Mouse (Mus musculus) natural killer cell, adult 2 months (primary cell): ENCODE data around the gene 1700024P04Rik.

ENCODE experiments used
- DNase-seq, 2 experiments: peaks; one replicate each; pipeline ENCODE4 v3.0.0; 2022; ENCODE audit warnings: low spot score in 2 of 2

The 1700024P04Rik gene

GRCm38 (mm10) chr13:98966583-98966982 is 17.8 kb downstream of the 1700024P04Rik start:
- DNase-seq = no peak

- DNase-seq = no peak
Observed at GRCm38 (mm10) chr13:98963612-98964011, 20.8 kb downstream of the 1700024P04Rik start.

GRCm38 (mm10) chr13:98958177-98958576 is 26.2 kb downstream of the 1700024P04Rik start:
- DNase-seq = no peak

GRCm38 (mm10) chr13:98956209-98956608 is 28.2 kb downstream of the 1700024P04Rik start:
- no peak for DNase-seq

GRCm38 (mm10) chr13:98955676-98956075 is 28.7 kb downstream of the 1700024P04Rik start:
- no peak for DNase-seq

- DNase-seq = no peak
Observed at GRCm38 (mm10) chr13:98955226-98955625, 29.1 kb downstream of the 1700024P04Rik start.

GRCm38 (mm10) chr13:98953830-98954229 is 30.5 kb downstream of the 1700024P04Rik start:
- DNase-seq = no peak

GRCm38 (mm10) chr13:98951951-98952350 is 32.4 kb downstream of the 1700024P04Rik start:
- no peak for DNase-seq

GRCm38 (mm10) chr13:98948146-98948545 is 36.2 kb downstream of the 1700024P04Rik start:
- no peak for DNase-seq

GRCm38 (mm10) chr13:98946434-98946833 is 37.9 kb downstream of the 1700024P04Rik start:
- no peak for DNase-seq

GRCm38 (mm10) chr13:98945908-98946307 is 38.5 kb downstream of the 1700024P04Rik start:
- DNase-seq = no peak

GRCm38 (mm10) chr13:98945381-98945780 is 39.0 kb downstream of the 1700024P04Rik start:
- peak in 1 of 2 experiments; percentile 35 for DNase-seq

- DNase-seq = peak; percentile 61 to 70
Observed at GRCm38 (mm10) chr13:98944620-98945081, 39.7 kb downstream of the 1700024P04Rik start.

- no peak for DNase-seq
Observed at GRCm38 (mm10) chr13:98942360-98942759, 42.0 kb downstream of the 1700024P04Rik start.

GRCm38 (mm10) chr13:98941829-98942343 is 42.5 kb downstream of the 1700024P04Rik start:
- no peak for DNase-seq

- DNase-seq = no peak
Observed at GRCm38 (mm10) chr13:98937108-98937507, 47.3 kb downstream of the 1700024P04Rik start.
